Mouse (Mus musculus) c-Kit-positive CD71-positive TER-119-positive erythroid progenitor cells, embryonic 14.5 days (primary cell): ENCODE measurements around the gene Rai1.
A peak's percentile ranks its signal among the peaks of the same experiment; 100 is the strongest.

Source experiments
- DNase-seq: peaks from one replicate; pipeline ENCODE4 v3.0.0-alpha.2; 2013; ENCODE audit warnings: low spot score

Rai1 gene

GRCm38 (mm10) chr11:60221425-60221824 is 116.6 kb downstream of the Rai1 start:
- no peak for DNase-seq

GRCm38 (mm10) chr11:60222085-60222468 is 117.3 kb downstream of the Rai1 start:
- no peak for DNase-seq

DNA sequence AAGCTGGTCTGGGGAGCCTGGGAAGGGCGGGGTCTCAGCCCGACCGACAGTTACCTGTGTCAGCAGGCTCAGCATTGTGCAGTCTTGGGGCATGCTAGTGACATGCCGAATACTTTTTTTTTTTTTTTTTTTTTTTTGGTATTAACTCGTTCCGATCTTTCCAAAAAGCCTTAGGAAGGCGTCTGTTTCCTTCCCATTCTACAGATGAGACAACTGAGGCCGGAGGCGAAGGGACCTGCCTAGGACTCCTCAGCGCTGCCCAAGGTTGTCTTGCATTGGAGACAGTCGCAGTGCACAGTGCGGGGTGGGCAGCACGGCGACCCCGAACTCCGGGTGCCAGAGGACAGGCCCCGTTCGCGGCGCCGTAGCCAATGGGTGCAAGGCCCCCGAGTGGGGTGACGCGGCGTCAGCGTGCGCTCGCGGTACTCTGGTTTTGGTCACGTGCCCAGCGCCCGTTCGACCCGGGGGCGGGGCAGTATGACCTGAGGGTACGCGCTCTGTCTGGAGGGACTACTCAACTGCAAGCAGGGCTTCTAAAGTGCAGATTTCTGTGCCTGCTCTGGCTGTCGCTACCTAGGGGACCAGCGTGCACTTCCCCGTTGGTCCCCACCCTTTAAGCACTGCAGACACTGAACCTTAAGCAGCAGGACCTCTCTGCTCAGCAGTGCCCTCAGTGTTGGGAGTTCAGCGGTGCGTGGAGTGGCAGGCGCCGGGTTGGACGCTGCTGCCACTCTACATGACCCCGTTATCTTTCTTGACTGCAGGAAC is 117.8 kb downstream of the Rai1 start, which contains the start of gene Srebf1:
TSS of gene Srebf1 (minus strand) at position 113 of the 768 bp plus-strand sequence.
- DNase-seq: peak; percentile 69

DNA sequence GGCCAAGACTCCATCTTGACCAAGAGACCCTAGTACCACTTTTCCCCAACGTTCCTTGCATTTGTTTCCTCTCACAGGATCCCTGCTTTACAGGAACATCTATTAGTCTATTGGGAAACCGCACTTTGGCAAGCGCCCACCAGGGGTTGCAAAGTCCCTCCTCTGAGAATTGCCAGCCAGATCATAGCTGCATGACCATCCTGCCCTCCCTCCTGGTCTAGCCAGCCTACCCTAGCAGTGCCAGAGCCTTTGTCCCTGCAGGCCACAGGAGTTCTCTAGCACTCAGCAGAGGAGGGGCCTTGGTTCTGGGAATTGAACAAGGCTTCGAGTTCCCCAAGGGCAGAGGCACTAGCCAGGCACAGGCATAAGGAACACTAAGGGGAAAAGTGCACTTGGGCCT is 119.9 kb downstream of the Rai1 start:
- no peak for DNase-seq

- DNase-seq: no peak
Observed at GRCm38 (mm10) chr11:60225874-60226273, 121.1 kb downstream of the Rai1 start.

DNA sequence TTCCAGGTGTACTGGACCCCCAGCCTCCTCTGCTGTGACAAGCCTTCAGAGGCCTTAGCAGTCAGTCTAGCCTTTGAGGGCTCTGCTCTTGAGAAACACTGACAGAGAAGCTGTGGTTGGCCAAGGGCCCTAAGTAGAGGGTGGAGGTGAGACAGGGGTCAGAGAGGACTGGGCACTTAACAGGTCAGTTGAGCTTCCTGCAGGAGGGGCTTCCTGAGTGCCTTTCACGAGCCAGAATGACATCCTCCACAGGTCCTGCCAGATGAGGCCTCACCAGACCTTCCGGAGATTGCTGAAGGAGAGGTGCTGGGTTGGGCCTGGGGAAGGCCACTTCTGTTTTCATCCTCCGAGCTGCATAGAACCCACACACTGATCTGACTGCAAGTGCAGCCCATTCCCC is 123.7 kb downstream of the Rai1 start:
- no peak for DNase-seq

DNA sequence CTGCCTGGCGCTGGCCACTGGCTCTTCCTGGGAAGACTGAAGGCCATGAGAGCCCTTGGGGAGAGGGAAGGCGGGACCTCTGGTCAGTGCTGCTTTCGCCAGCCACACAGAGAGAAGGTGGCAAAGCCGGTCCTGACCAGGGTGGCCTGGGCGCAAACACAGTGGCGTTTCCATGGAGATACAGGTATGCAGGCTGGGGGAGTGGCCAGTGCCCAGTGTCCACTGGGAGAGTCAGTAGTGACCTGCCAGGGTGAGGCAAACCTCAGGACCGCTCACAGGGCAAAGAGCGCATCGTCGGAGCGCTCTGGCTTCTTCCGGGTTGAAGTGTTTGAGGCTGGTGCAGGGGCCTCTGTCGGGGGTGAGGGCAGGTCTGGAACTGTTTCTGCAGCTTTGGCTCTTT is 125.0 kb downstream of the Rai1 start:
- DNase-seq: no peak

GRCm38 (mm10) chr11:60230512-60230911 is 125.7 kb downstream of the Rai1 start:
- no peak for DNase-seq

DNA sequence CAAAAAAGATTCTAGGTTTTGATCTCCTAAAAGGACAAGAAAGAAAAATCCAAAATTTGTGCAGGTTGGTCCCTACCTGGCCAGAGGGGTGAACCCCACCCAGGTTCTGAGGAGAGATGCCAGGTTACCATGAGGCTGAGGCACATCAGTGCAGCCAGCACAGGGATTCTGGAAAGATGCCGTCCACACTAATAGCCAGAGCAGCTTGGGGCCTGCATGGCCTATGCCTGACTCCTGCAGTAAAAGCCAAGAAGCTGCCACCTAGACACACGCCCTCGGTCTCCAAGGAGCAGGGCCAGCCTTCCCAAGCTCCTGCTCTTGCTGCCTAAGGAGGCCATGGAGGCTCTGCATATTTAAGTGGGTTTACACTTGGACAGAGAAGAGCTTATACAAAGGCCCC is 126.5 kb downstream of the Rai1 start:
- no peak for DNase-seq

DNA sequence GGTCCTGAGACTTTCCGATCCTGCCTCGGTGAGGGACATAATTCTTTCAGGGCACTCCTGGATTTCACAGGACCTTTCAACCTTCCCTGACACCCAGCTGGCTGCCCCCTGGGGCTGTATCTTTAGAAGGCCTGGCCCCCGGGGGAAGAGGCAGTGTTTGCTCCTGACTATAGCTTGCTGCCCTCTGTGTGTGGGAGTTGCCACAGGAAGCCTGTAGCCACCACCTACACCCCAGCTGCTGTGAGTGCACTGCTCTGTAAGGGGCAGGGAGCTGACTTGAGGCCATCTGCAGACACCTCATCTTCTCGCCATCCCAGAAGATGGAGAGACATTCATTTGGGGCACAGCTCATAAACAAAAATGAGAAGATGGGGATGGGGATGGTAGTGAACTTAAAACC is 127.1 kb downstream of the Rai1 start:
- DNase-seq: no peak

DNA sequence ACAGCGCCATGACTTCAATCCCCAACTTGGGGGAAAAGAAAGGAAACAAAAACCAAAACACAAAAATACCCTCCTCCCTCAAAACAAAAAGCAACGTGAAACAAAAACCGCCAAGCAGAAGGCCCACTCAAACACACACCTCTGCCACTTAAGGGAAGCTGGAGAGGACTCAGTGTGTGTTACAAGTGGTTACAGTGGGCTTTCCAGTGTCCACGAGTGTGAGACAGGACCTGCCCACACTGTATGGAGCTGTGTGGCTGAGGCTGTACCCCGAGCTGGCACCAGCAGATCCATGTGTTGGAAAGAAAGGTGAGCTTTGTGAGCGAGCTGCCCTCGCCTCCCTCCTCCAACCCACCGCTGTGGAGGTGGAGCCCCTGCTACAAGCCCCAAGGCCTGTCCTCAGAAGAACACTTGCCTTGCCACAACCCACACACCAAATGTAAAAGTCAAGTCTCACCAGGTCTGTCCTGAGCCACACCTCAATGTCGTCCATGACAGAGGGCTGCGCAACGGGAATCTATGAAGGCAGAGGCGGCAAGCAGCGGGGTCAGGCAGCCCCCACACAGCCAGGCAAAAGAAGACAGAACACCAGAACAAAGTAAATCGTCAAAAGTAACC is 127.7 kb downstream of the Rai1 start:
- no peak for DNase-seq

DNA sequence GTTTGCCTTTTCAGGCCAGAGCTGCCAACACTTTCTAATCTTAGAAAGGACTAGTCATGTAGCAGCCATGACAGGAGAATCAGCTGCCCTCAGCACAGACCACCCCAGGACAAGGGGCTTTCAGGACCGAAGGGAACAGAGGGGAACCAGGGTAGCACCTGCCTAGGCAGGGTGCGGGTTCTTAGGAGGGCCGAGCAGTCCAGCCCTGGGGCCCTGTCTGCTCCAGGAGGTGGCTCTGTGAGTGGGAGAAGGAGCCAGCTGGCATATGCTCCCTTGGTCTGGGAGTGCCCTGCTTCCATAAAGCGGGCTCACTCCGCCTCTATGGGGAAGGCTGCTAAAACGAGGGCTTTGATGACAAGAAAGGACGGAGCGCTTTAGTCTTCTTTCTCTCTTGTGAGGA is 128.4 kb downstream of the Rai1 start:
- no peak for DNase-seq

GRCm38 (mm10) chr11:60235351-60235750 is 130.5 kb downstream of the Rai1 start:
- no peak for DNase-seq

GRCm38 (mm10) chr11:60240509-60240908 is 135.7 kb downstream of the Rai1 start:
- DNase-seq: no peak

- no peak for DNase-seq
Observed at GRCm38 (mm10) chr11:60244503-60245143, 139.8 kb downstream of the Rai1 start.

GRCm38 (mm10) chr11:60246077-60246476 is 141.3 kb downstream of the Rai1 start:
- no peak for DNase-seq

- no peak for DNase-seq
Observed at GRCm38 (mm10) chr11:60247753-60248550, 143.1 kb downstream of the Rai1 start.
